Mouse (Mus musculus) kidney, adult 8-10 months (tissue): ENCODE measurements at regions not wholly inside any gene's neighbourhood (a gene's known extent, or its start where the extent isn't known, plus 50 kb on each side); places are given as distances from the start of the nearest gene placed in this dataset.
"Not testable (repeated sequence)": the region's sequence is repeated elsewhere in the genome, so short reads cannot be mapped to it uniquely, and the experiment has no call there.

Experiments
- DNase-seq, 2 experiments: peaks; one replicate each; pipeline ENCODE4 v3.0.0; 2022

DNA sequence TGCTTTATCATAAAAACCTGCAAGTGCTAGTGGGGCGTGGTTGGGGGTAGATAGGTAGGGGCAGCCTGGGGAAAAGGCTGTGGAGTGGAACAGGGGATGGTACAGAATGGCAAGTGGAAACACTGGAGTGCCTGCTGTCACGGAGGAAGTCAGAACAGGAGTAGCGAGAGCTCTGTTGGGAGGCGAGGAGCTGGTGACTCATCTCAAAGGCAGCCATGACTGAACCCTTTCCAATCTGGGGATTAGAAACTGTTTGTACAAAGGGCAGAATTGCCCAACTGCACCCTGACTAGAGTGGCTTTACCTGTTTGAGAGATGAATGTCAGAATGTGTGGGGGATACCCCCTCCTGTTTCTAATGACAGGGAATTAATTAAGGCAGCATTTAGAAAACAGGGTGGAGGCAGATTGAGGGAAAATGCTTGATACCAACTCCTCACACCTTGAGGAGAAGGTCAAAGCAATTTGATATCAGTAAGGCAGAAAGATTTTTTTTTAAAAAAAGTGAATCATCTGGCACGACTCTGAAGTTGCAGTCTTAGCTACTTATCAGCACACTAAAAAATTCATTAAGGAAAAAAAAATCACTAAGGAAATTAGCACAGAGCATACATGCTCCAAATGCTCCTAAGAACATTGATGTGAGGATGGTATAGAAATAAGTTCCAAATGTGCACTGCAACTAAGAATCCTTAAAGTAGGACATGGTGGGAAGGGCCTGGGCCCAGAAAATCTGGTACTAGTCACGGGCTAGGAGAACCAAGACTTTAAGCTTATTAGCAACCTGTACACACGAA, 54.7 kb upstream of the Usp25 start:
- DNase-seq = no peak

- DNase-seq = no peak
These were observed 56.0 kb upstream of the Usp25 start for GRCm38 (mm10) chr16:76957491-76957890.

DNA sequence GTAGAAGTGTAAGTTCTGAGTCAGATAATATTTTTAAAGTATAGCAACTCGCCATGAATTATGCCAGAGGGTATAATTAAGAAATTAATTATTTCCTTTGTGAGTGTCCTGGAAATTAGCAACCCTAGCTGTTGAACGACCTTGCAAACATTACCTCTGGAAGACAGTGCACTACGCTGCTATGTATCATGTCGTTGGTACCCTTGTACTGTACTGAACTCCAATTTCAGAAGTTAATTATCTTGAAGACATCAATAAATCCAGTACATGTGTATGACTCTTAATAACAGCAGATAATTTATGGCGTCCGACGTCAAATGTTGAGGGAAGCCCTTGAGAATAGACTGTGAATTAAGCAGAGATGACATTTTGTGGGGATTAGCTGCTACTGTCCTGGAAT, 56.4 kb upstream of the Usp25 start:
- DNase-seq = no peak

DNA sequence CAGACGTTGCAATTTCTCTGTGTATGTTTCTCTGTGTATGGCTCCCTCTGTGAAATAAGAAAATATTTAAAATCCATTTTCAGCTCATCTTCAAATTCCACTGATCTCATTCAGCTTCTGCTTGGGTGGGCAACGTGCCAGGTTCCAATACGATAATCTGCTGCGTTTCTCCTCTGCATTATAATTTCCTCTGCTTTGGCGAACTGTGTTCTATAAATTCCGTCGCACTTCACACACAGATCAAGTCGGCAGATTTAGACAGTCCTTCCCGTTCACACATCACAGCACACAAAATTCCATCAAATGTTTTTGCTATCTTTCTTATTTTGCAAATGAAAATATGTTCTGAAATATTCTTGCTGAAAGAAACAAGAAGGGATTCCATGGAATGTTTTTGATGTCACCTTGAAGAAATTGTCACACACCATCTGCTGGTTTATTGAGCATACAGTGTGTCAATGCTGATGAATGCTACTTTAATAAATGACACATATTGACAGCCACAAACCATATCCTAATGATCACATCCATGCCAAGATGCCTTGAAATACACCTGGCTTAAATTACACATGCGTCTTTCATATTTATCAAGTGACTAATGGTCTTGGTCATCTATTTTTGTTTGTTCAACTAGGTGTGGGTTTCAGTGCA, 62.5 kb upstream of the Usp25 start:
- no peak for DNase-seq

DNA sequence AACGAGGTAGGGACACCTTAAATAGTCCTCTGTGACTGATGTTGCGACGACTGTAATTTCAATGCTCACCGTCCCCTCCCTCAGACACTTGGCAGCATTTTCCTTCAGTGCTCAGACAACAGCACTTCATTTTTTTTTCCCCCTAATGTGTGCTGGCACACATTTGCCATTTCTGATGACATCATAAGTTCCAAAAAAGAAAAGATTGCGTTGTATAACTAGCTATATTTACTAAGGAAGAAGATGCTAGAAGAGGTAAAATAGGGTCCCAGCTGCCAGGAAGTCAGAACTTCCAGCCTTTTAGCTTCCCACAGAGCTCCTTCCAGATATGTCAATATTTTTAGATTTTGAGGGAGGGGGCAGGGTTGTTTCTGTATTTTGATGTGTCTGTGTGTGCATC, 66.5 kb upstream of the Usp25 start:
- no peak for DNase-seq

- DNase-seq = no peak
These were observed 75.4 kb upstream of the Usp25 start for GRCm38 (mm10) chr16:76938128-76938527.

GRCm38 (mm10) chr16:76927901-76928300, 85.6 kb upstream of the Usp25 start:
- no peak for DNase-seq

GRCm38 (mm10) chr16:76920137-76920536, 93.4 kb upstream of the Usp25 start:
- DNase-seq = not testable (repeated sequence)

GRCm38 (mm10) chr16:76918598-76918997, 94.9 kb upstream of the Usp25 start:
- no peak for DNase-seq

GRCm38 (mm10) chr16:76914311-76914710, 99.2 kb upstream of the Usp25 start:
- no peak for DNase-seq

DNA sequence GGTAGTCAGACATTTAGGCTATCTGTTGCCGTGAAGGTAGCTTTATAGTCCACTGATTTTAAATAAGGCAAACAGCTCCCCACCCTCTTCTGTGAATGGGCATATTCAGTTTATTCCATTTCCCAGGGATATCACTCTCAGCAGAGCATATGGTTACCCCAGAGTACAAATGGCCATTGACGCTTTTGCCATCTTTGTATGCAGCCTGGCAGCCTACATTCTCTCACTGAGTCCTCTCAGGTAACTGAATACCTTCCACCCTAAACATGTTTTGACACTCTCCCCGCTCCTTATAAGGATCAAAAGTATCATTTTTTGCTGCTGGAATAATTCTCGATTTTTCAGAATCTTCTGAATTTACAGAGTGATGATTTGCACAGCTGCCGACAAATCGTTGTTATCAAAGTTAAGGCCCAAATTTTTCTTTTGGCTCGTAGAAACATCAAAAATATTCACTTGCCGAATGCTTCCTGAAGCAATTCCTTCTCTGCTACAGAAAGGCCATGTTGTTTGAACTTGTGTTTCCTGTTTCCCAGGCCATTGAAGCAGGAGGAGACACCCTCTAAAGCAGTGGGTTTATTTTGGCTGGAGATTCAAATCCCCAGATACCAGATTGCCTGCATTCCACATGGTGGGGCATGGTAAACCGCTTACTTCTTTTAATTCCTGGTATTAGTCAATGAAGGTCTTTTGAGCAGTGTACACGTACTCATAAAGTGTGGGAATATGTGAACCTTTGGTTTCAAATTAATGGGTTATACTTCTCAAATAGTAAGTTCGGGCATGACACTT, 108.1 kb upstream of the Usp25 start:
- DNase-seq = peak; percentile 7 to 23

GRCm38 (mm10) chr16:76899083-76899482, 114.4 kb upstream of the Usp25 start:
- DNase-seq = peak; percentile 11 to 31

DNA sequence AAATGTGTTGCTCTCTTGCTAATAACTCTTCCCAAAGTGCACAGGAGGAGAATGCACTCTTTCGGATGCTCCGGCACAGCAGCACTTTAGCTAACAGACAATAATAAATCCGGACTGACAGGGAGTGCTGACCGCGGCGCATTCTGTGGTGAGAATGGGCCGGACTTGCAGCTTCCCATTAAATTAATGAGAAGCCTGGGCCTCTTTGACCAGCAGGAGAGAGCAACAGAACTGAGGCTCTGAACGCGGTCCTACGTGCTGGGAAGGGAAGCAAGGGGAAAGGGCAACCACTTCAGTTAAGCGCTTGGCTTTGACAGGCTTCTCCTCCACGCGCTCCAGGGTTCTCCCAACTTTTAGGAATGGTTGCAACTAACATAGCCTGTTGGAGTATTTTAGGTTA, 117.2 kb upstream of the Usp25 start:
- peak; percentile 53 to 55 for DNase-seq

DNA sequence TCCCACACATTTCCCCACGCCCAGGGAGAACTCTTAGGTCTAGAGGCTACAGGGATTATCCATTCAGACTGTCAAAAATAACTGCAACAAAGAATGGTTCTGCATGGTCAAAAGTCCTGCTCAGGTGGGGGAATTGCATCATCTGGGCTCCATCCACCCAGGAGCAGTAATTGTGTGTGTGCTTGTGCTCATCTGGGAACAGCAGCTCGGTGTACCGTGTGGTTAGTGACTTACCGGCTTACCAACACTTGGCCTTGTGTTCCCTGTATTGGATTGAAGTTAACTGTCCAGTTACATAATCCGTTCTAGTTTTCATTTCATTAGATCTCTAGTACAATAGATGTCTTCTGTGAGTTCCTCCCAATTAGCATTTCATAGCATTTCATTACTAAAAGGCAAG, 117.7 kb upstream of the Usp25 start:
- no peak for DNase-seq

- DNase-seq = no peak
These were observed 134.9 kb upstream of the Usp25 start for GRCm38 (mm10) chr16:76878576-76878975.

- DNase-seq = no peak
These were observed 138.0 kb upstream of the Usp25 start for GRCm38 (mm10) chr16:76875397-76876018.

DNA sequence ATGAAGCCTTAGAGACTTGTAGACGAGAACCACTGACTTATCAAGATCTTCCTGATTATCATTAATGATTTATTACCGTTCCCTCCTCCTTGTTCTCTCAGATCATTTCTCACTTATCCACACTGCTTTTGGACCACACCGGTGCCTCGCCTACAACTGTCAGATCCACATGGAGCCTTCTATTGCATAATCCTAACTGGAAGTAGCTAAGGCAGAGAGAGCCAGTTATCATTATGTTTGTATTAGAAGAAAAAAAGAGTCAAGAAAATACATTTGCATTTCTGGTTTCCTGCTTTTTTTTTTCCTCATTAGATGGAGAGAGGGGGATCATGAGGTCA, 147.1 kb upstream of the Usp25 start:
- no peak for DNase-seq

DNA sequence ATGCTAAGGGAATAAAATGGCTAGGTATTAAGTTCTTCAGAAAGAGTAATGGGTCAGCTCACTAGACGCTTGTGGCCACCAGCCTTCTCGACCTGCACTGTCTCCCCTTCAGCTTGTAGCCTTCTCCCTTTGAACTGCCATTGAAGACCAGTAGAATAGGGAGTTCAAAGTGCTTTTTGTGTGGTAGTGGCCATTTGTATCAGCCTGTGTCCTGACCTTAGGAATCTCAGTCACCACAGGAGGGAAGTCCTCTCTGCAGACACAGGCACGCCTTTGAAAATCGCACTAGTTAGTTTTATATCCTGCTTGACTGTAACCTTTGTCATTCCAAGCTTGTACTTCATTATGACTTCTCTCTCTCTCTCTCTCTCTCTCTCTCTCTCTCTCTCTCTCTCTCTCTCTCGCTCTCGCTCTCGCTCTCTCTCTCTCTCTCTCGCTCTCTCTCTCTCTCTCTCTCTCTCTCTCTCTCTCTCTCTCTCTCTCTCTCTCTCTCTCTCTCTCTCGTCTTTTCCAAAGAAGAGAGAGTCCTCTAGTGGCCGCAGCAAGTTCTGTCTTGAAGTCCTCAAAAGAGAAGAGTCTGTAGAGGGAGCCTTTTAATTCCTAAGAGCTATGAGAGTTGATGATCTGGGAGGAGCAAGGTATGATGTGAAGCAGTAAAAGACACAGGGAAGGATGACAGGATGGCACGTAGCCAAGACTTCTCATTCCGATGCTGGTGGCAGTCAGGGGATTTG, 147.6 kb upstream of the Usp25 start:
- peak; percentile 13 to 31 for DNase-seq

GRCm38 (mm10) chr16:76864392-76864791, 149.1 kb upstream of the Usp25 start:
- DNase-seq = no peak

- DNase-seq = no peak
These were observed 157.7 kb upstream of the Usp25 start for GRCm38 (mm10) chr16:76855797-76856196.

DNA sequence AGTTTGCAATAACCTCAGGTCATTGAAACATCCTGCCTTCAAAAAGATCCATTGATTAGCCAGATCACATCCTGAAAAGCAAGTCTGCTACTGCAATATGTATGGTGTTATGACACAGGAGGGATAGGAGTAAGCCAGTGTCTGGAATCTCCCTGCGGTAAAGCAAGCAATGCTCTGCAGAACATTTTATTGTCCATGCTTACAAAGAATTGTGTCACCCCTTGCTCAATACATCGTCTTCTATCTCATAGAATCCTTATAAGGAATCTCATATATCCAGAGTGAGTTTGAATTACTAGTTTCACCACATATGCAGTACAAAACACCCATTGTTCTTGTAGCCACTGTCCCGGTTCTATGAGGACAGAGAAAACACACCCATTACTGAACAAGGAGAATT, 162.1 kb upstream of the Usp25 start:
- DNase-seq = no peak

DNA sequence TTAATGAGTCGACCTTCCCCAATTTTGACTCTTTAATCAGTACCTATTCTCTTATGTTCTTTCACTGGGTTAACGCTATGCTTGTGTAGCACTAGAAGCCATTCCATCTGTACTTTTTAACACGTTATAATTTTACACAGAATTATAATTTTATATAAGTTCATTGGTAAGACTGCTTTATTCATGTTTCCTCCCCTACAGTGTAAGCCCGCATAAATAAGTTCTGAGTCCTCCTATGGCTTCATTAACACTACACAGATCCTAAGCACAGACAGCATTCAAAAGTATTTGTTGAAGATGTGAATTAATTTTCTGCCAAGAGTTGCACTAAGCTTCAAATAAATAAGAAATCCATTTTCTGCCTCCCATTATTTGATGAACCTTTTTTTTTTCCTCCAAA, 176.1 kb upstream of the Usp25 start:
- DNase-seq = no peak

GRCm38 (mm10) chr16:76830371-76830770, 183.1 kb upstream of the Usp25 start:
- no peak for DNase-seq
